Comparison of ENCODE assay signal across 8 mouse cellular contexts in genomic region chr10:86463538-86464199, GRCm38 (mm10). TPM values are rescaled to one million over a fixed set of nuclear protein-coding genes. Genes with fewer than 3 reads are reported as not detected.
DNase-seq lines count a peak whose midpoint lies in the region; ATAC-seq lines count a peak whose summit lies in the region.

No protein-coding gene starts in this region.

- H3K9ac ChIP-seq in hindbrain, embryonic 15.5 days = no peak overlapping the region

- WGBS in hindbrain, embryonic 15.5 days = 24% methylated on average over 5 of the region's 5 CpGs

- peak; percentile 78 to 93 for DNase-seq in adrenal gland, adult (ENCODE audit: inconsistent age in 2 of 2, low spot score in 1 of 2)
- DNase-seq in cerebellum, postnatal 36 days = peak; percentile 89 to 92
- peak; percentile 85 for DNase-seq in gastrocnemius, adult 18-20 months (ENCODE audit: low spot score)
- DNase-seq in layer of hippocampus, postnatal 25 days (ENCODE audit: extremely low spot score in 1 of 2, low spot score in 1 of 2) = peak; percentile 78 to 94
- DNase-seq in lung, postnatal 4 days = peak; percentile 80 to 87
- peak; percentile 80 to 88 for DNase-seq in right cerebral cortex, postnatal 10 days (ENCODE audit: low spot score in 2 of 2)
- DNase-seq in urinary bladder, postnatal 4 days (ENCODE audit: low spot score in 2 of 2) = peak; percentile 69 to 86

- ATAC-seq in hindbrain, embryonic 15.5 days (ENCODE audit: low FRiP score, low read depth) = peak; percentile 79

- 0 out of 2 replicates have a peak overlapping the region, but pooled peaks have one; percentile 22 for H3K27ac ChIP-seq in hindbrain, embryonic 15.5 days (replicated peaks)

- H3K4me1 ChIP-seq in hindbrain, embryonic 15.5 days (replicated peaks) = peaks cover 6% of the 10 kb centered on the region

- H3K9me3 ChIP-seq in hindbrain, embryonic 15.5 days = no peaks in the 10 kb centered on the region

- no peak overlapping the region for H3K4me3 ChIP-seq in hindbrain, embryonic 15.5 days

- no peaks in the 10 kb centered on the region for H3K27me3 ChIP-seq in hindbrain, embryonic 15.5 days

- H3K36me3 ChIP-seq in hindbrain, embryonic 15.5 days = peaks cover 12% of the 10 kb centered on the region; the same call in 1 of the 2 replicates

- H3K4me2 ChIP-seq in hindbrain, embryonic 15.5 days = no peak overlapping the region

RNA-seq across cellular contexts. Expression of gene Syn3, which starts 35.0 kb away (rescaled TPM):
- total RNA-seq in gastrocnemius, adult 18-20 months (2021) = under 1 TPM; 0.30 to 0.31 TPM
- polyA plus RNA-seq in hindbrain, embryonic 15.5 days (2015; fragmentation: Nextera tagmentation; extraction: Ambion mirVana) = 25.8 and 30.1 TPM in 2 replicates
- total RNA-seq in layer of hippocampus, postnatal 25 days (2021) = 10 to 100 TPM; 19.5 to 23.8 TPM

Comparison
In these comparisons a context has a peak if more than half of its experiments do, and no peak if none do; other contexts are left out.
1. RNA of gene Syn3, which starts 35.0 kb away (total RNA-seq): 19.5 to 23.8 TPM in layer of hippocampus, postnatal 25 days; 0.30 to 0.31 TPM in gastrocnemius, adult 18-20 months; every median in the first group is over 10 times any median in the second.
2. Peak in every context shown above with its lines, with median percentiles within 50 percentile points of each other: DNase-seq.